Mouse (Mus musculus): Measurements from ENCODE around the gene Myom3. TPM values are rescaled to one million over a fixed set of nuclear protein-coding genes. Genes with fewer than 3 reads are reported as not detected.

Myom3 gene
- not detected in 2 replicates for polyA plus RNA-seq (2012)

DNA sequence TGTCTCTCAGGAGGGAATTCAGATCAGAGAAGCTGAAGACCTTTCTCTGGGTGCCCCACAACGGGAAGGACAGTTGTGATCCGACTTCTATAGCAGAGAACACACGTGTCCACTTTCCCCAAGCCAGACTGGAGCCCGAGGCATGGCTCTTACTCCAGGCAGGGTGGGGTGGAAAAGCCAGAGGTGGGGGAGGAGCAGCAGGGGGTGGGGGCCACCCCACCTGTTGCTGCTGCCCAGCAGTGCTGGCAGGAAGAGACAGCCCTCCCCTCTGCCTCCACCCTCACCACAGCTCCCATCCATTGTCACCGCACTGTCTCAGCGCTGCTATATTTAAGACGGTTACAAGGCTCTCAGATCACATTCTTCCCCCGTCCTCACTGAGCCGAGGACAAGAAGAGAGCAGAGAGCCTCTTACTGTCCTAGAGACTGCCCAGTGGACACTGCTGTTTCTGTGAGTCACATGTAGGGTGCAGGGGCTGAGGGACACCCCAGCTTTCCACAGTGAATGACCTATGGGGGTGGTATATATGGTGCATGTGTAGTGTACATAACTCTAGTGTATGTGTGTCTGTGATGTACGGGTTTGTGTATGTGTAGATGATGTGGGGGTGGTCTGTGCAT, at the start of gene Myom3:
TSS of gene Myom3 (plus strand) at position 360 of the 621 bp plus-strand sequence.
- no peak for TF ChIP-seq GATA1 (IDR thresholded peaks at IDR 0.05; ENCODE audit: low read length)

DNA sequence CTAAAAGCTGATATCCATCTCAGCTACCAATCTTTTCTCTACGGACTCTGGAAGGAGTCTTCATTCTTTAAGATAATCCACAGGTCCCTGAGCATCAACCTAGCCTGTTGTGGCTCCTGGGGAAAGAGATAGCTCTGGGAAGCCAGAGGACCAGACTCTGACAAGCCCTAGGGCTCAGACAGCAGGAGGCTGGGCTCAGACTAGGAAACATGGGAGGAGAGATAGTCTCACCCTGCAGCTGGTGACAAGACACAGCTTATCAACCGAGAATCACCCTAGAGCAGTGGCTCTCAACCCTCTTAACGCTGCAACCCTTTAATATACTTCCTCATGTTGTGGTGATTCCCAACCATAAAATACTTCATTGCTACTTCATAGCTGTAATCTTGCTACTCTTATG, 49.1 kb upstream of the Myom3 start:
- TF ChIP-seq GATA1 (IDR thresholded peaks at IDR 0.05; ENCODE audit: low read length) = no peak

DNA sequence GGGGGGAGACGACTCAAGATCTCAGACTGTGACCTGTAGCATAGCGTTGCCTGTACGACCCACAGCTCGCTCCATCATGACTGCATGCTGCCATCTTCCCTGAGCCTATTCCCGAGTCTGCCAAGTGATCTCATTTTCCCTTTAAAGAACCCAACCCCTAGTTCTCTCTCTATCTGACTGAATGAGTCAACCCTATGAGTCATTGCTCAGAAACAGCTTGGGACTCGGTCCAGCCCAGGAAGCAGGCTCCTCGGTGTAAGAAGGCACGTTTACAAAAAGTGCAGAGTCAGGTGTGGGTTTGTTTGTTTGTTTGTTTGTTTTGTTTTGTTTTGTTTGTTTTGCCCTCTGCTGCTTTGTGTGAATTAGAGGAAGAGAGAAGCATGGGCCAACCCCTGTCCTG, 44.7 kb upstream of the Myom3 start:
- TF ChIP-seq GATA1 (IDR thresholded peaks at IDR 0.05; ENCODE audit: low read length) = no peak

DNA sequence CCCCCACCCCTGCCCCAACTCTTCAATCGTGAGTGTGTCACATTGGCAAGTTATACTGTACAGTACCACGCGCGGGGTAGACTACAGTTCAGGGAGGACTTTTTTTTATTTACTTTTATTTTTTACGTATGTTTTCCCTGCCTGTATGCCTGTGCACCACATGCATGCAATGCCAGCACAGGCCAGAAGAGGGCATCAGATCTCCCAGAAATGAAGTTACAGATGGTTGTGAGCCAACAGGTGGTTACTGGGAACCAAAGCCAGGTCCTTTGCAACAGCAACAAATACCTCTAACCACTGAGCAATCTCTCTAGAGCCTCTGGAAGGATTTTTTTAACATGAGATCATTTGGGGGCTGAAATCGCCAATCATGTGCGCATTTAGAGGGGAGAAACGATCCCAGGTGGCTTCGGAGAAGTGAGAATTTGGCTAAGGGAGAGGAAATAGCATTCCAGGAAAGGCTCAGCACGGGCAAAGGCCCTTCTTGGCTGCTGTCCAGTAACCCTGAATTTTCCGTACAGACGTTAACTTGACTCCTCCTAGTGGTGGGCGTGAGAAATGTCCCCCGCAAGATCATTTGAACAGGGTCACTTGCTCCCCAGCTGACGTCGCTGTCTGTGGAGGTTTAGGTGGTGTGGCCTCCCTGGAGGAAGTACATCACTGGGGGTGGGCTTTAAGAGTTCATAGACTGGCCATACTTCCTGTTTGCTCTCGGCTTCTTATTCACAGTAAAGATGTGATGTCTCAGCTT, 36.8 kb upstream of the Myom3 start:
- no peak for TF ChIP-seq GATA1 (IDR thresholded peaks at IDR 0.05; ENCODE audit: low read length)

DNA sequence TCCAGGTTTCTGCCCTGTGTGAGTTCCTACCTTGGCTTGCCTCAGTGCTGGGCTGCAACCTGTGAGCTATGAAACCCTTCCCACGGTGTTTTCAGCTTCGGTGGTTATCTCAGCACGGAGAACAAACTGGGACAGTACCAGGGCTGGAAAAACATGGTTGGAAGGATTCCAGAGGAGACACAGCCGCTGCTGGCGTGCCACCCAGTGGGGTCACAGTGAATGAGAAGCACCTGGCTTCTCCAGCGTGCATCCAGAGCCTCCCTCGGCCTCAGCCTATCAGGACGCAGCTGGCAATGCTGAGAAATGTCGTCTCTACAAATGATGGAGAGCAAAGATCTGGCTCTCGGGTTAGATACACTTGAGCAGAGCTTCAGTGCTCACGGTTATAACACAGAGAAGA, 33.1 kb upstream of the Myom3 start:
- TF ChIP-seq GATA1 (IDR thresholded peaks at IDR 0.05; ENCODE audit: low read length) = no peak

DNA sequence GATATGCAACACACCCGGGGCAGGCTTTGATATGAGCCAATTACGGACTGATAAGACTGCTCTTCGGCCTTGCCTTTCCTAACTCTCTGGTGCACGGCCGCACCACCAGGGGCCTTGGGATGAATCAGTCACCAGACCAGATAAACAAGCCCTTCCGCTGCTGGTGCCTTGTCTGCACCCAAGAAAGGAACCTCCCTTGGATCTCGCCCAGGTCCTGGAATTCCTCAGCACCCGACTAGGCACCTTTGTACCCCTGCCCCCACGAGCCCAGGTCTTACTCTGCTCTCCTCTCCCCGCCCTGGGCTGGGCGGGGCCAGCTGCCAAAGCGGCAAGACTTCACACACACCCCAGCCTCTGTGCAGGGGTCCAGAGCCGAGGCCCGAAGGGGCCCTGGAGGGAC, 31.7 kb upstream of the Myom3 start, which contains the start of gene Il22ra1:
TSS of gene Il22ra1 (plus strand) at position 356 of the 400 bp plus-strand sequence.
- no peak for TF ChIP-seq GATA1 (IDR thresholded peaks at IDR 0.05; ENCODE audit: low read length)

DNA sequence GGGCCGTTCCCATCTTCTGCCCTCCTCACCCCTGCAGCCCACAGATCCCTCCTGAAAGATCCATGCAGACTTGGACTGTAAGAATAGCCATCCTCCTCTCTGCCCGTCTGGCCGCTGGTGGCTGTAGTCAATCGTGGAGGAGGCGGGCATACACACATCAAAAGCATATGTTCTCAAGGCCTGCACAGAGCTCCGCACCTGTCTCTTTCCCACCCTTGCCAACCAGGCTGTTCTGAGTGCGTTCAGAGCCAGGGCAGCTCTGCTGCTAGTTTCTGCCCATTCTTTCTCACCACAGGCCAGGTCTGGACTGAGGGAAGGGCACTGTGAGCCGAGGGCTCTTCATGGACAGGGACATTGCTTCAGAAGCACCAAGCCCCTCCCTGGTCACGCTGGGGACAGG, 29.3 kb upstream of the Myom3 start:
- no peak for TF ChIP-seq GATA1 (IDR thresholded peaks at IDR 0.05; ENCODE audit: low read length)

DNA sequence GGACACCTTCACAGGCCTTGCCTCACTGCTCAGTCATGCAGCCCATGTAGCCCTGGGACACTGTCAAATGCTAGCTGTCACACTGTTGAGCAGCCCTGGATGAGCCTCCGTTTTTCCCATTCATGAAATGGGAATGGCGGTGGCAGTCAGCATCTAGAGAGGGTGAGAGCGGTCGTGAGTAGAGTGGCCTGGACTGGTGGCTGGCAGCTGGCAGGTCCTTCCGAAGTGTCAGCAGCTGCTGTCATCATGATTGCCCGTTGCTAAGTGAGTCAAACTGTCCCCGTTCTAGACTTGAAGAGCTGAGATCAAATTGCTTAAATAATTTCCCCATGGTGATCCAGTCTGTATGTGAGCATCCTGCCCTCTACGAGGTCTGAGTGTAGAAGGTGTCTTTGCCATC, 28.6 kb upstream of the Myom3 start:
- TF ChIP-seq GATA1 (IDR thresholded peaks at IDR 0.05; ENCODE audit: low read length) = no peak

DNA sequence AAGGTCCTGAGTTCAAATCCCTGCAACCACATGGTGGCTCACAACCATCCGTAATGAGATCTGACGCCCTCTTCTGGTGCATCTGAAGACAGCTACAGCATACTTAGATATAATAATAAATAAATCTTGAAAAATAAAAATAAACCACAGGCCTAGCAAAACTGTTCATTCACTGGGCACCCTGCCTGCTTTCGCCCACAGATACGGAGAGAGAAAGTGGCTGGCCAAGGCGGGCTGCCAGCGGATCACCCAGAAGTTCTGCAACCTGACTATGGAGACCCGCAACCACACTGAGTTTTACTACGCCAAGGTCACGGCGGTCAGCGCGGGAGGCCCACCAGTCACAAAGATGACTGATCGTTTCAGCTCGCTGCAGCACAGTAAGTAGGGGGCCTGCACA, 25.6 kb upstream of the Myom3 start:
- TF ChIP-seq GATA1 (IDR thresholded peaks at IDR 0.05; ENCODE audit: low read length) = no peak

DNA sequence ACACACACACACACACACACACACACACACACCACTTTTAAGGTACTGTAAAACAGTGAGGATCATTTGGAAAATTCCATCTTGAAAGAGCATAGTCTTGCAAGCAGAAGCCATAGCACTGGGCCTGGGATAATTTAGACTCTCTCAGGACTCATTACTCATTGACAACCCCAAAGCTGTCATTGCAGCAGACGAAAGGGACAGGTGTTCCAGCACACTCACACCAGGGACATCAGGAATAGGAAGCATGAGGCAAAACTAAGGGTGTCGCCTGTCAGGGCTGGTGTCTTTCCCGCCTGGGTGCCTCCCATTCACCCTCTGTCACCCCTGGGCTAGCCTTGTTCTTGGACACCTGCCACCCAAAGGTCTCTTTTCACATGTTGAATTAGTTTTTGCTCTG, 22.6 kb upstream of the Myom3 start:
- TF ChIP-seq GATA1 (IDR thresholded peaks at IDR 0.05; ENCODE audit: low read length) = no peak

DNA sequence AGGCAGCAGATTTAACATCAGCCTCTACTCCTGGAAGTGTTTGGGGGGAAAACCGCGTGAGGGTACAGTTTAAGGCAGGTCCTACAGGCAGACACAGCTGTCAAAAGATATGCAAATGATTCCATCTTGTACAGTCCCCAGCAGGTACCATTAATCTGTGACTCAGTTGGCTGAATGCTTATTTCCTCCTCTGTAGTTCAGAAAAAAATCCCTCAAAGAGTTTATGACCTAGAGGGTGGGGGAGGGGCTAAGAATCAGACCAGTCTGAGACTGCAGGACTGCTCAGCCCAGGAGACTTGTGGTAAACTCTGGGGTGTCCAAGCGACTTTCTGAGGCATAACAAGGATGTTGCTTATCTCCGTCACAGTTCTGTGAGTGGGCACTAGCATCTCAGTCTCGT, 21.3 kb upstream of the Myom3 start:
- TF ChIP-seq GATA1 (IDR thresholded peaks at IDR 0.05; ENCODE audit: low read length) = no peak

DNA sequence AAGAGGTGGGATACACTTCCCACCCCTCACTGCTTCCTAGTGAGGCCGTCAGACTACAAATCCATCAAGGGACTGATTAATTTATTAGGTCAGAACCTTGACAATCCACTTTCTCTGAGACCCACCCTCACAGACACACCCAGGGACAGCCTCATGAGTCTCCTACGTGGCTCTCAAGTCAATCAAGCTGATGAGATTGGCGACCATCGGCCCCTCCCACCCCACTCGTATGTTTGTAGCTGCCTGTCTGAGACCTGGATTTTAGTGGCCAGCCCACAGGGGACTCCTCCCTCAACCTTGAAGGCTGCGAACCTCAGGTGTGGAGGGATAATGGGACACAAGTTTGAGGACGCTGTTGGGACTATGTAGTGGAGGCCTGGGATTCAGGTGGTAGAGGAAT, 20.4 kb upstream of the Myom3 start:
- TF ChIP-seq GATA1 (IDR thresholded peaks at IDR 0.05; ENCODE audit: low read length) = no peak

DNA sequence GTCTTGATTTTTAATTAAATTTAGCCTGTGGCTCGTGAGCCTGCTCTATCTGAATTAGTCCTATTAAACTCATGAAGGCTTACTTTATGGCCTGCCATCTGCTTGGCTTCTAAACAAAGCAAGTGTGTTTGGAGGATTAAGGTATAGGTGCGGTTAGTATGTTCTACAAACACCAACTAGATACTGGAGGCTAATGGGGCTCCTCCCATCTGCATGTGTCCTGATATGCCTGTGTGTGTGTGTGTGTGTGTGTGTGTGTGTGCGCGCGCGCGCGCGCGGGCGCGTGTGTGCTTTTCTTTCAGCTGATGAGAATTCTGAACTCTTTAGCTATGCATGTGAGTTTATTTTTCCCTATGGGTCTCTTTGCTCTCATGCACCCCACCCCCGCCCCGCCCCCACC, 19.8 kb upstream of the Myom3 start:
- no peak for TF ChIP-seq GATA1 (IDR thresholded peaks at IDR 0.05; ENCODE audit: low read length)

DNA sequence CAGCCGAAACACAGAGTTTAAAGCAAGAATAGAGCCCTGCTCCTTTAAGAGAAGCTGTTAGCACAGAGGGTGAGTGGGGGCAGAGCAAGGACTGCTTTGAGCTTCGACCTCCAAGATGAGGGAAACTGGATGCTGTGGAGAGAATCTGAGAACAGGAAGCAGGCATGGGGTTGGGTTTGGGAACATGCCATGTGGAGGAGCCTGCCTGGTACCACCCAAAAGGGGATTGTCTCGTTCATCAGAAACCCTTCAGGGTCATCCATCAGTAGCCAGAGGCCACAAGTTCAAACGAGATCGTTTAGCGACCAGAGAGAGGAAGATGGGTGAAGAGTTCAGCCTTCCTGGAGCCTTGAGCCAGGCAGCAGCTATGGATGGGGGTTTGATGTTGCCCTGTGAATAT, 16.0 kb upstream of the Myom3 start:
- no peak for TF ChIP-seq GATA1 (IDR thresholded peaks at IDR 0.05; ENCODE audit: low read length)

DNA sequence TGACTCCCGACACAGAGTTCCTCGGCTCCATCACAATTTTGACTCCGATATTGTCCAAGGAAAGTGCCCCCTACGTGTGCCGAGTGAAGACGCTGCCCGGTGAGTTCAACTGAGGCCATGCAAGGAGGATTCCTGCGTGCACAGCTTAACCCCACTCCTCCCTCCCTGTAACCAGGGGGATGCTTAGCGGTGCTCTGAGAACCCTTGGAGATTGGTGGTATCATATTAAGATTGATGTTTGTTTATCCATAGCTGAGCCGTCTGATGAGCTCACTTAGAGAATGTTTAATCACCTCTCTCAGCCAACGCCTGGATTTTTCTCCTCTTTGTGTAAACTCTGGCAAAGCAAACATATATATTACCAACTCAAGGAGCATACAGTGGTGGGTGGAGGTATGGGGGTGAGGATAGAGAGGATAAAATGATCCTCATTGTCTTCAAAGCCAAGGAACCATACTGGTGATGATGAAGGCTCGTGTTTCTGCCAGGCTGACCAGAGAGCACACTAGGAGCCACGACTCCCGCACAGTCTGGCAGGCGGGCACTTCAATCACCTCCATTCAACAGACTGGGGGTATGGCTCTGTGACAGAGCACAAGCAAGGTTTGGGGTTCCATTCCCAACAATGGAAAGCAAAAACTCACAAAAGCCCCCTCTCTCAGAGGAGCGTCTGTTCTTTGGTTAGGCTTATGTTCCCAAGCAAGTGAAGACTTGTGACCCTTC, 14.6 kb upstream of the Myom3 start:
- no peak for TF ChIP-seq GATA1 (IDR thresholded peaks at IDR 0.05; ENCODE audit: low read length)

DNA sequence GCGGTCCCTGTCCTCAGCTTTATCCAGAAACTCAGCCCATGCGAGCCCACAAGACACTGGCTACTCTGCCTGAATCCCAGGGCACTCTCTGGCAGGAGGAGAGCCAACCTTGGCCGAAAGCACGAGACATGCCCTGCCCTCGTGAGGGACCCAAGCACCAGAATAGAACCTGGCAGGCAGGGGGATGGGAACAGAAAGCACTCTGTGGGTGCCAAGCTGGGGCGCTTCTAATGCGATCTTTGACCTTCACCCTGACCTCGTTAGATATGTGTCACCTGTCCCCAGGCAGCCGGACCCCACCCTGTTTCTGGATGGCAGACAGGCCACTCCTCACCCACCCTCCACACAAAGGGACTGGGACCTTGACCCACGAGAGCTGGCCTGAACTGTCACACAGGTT, 13.9 kb upstream of the Myom3 start:
- TF ChIP-seq GATA1 (IDR thresholded peaks at IDR 0.05; ENCODE audit: low read length) = no peak

DNA sequence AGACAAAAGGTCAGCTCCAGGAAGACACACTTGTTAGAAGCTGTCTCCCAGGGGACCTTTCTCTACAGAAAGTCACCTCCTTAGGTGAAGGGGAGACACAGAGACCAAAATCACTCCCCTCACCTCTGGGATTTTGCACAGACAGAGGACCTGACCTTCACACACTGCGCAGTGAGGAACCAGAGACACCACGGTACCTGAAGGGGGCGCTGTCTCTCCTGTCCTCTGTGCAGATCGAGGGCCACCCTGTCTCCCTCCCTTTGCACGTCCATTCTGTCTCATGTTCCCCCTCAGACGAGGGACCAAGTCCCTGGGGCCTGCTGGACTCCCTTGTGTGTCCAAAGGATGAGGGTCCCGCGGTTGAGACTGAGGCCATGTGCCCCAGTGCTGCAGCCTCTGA, 8.6 kb upstream of the Myom3 start:
- TF ChIP-seq GATA1 (IDR thresholded peaks at IDR 0.05; ENCODE audit: low read length) = no peak

All from G1E-ER4 (cell line).